Mouse (Mus musculus) naive thymus-derived CD4-positive, alpha-beta T cell, adult 5 months (primary cell): Measurements from ENCODE around the gene Ggact. TPM values are rescaled to one million over a fixed set of nuclear protein-coding genes. Genes with fewer than 3 reads are reported as not detected.

Source experiments
- polyA plus RNA-seq: library from polyadenylated mRNA; unstranded; fragments of 100-300 nt; shearing (Covaris generic); gene quantifications from one replicate; pipeline ENCODE4 v1.2.1, GENCODE M21; 2017

The Ggact gene
- polyA plus RNA-seq = 15.8 TPM

GRCm38 (mm10) chr14:122913657-122914056, at the start of gene Ggact:
TSS of gene Ggact (minus strand) at chr14:122913757.

Other genes starting within 250 kb of the Ggact start
- gene Tmtc4, start 70.3 kb upstream of the Ggact start, polyA plus RNA-seq = 10.6 TPM